Mouse (Mus musculus) 416B (cell line): ENCODE measurements around the gene AC161166.1.

Source experiments
- DNase-seq: peaks from one replicate; pipeline ENCODE4 v3.0.0; 2011; ENCODE audit warnings: low read depth

AC161166.1 gene

GRCm38 (mm10) chr7:24512355-24512754 lies at the start of gene AC161166.1:
AC161166.1 (minus strand) TSS chr7:24512455.
- no peak for DNase-seq

DNA sequence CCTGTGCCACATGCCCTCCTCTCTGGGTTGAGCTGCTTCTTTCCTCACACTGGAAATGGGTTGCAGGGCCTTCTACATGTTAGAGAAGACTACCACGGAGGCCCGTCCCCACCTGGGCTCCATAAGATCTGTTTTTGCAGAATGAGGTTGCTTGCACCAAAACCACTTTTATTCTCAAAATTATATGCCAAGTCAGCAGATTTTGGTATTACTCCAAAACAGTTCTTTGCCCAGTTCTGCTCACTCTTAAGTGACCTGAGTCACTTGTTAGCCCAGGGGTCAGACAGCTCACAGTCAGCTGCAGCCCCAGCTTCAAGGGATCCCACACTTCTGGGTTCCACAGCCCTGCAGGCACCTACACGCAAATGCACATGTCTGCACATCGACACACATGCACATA lies 49.2 kb upstream of the AC161166.1 start:
- no peak for DNase-seq

DNA sequence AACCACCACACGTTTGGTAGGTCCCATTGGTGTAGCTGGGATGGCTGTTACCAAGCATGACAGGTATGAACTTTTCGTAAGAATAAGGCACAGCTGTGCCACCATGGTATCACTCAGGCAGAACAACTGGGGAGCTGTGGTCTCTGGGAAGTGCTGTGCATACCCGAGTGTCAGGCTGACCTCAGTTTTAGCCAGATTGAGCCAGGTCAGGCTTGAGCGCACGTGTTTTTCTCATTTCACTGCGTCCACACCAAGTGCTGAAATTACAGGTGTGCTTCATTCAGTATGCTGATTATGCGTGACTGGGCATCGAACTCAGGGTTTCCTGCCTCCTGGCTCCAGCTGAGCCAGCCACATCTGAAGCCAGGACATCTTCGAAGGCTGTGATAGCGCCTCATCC lies 43.5 kb upstream of the AC161166.1 start:
- DNase-seq: no peak

- no peak for DNase-seq
Measured at GRCm38 (mm10) chr7:24551985-24552759, 39.9 kb upstream of the AC161166.1 start.

DNA sequence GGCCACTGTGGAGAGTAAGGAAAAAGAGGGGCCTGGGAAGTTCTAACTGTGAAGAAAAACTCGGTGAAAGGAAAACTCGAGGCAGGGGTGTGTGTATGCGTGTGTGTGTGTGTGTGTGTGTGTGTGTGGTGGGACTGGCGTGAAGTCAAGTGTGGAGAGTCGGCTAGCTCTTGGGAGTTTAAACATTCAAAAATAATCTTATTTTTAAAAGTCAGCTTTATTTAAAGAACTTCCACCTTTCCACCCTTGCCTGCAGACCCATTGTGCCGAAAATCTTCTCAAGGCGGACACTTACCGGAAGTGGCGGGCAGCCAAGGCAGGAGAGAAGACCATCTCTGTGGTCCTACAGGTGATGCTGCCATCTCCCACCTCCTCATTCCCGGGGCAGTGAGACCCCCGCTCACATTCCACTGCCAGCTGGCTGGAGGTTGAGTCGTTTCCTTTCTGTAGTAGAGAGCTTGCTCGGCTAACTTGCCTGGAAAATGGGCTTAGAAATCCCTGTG lies 35.3 kb upstream of the AC161166.1 start:
- DNase-seq: no peak

GRCm38 (mm10) chr7:24546634-24547389 lies 34.6 kb upstream of the AC161166.1 start:
- peak; percentile 99 for DNase-seq

DNA sequence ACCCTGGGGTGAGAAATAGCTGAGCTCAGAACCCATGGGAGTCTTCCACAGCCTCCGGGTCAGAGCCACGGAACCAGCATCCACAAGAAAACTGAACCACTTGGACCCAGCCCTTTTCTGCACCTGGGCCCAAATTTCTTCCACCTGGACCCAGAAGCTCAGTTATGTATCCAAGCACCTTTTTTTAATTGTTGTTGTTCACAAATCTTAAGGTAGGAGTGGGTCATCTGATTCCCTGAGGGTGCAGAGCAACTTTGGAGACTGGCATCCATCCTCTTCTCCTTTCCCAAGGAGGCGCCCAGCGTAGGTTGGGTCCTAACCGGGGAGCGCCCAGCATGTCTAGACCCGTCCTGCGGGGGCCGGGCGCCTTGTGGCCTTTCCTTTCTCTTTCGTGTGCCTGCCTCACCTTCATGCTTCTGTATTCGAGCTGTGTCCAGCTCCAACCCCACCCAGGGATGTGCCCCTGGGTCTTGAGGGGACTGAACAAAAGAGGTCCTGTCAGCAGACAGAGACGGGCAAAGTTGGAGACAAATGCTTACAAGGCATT lies 33.9 kb upstream of the AC161166.1 start, which contains the start of the genes Pinlyp and Xrcc1:
Gene Pinlyp (minus strand): TSS at position 51 of the 547 bp plus-strand sequence.
Gene Xrcc1 (plus strand): TSS at position 222 of the 547 bp plus-strand sequence.
- no peak for DNase-seq

DNA sequence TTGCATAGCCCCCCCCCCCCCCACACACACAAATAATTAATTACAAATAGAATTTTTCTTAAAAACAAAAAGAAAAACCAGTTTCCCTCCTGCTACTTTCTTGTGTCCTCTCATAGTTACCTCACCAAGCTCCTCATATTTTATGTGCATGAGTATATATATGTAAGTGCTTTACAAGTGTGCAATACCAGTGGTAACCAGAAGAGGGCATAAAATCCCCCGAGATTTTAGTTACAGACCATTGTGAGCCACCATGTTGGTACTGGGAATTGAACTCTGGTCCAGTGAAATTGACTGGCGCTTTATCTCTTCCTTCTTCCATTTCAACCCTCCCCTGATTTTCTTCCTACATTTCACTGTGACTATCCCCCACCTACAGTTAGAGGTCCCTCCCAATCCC lies 32.3 kb upstream of the AC161166.1 start:
- DNase-seq: peak; percentile 51

GRCm38 (mm10) chr7:24539686-24540085 lies 27.4 kb upstream of the AC161166.1 start:
- no peak for DNase-seq

- peak; percentile 28 for DNase-seq
Measured at GRCm38 (mm10) chr7:24538701-24539100, 26.4 kb upstream of the AC161166.1 start.

DNA sequence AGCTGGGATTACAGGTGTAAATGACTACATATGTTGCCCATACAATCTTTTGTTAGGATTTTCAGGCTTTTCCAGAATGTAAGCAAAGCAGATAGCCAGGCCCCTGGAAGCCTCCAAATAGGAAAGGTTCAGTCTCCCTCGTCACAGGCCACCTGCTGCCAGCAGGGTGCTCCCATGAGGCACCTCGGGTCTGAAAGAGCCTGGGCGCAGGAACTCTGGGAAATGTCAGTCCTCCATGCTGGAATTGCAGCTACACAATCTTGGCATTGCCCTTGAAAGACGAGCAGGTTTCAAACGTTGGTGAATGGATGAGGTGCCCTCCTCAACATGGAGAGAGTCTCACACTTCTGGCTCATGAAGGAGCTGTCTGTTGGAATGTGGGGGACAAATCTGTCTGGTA lies 25.9 kb upstream of the AC161166.1 start:
- DNase-seq: no peak

GRCm38 (mm10) chr7:24537591-24537990 lies 25.3 kb upstream of the AC161166.1 start:
- DNase-seq: no peak

DNA sequence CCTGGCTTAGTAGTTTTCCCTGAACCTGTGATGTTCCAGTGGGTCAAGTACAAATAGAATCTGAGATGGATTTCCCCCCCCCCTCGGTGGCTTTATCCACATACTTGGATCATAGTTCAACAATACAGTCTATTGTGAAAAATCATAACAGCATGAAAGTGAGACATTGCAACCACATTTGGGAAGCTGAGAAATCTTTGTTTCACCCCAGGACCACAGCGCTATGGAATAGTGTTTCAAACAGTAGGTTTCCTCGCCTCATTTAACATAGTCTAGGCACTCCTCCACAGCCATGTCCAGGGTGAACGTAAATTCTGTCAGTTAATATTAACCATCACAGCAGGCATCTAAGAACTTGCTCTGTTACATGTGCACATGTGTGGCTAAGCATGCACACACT lies 24.8 kb upstream of the AC161166.1 start:
- no peak for DNase-seq

- DNase-seq: no peak
Measured at GRCm38 (mm10) chr7:24534301-24534700, 22.0 kb upstream of the AC161166.1 start.

DNA sequence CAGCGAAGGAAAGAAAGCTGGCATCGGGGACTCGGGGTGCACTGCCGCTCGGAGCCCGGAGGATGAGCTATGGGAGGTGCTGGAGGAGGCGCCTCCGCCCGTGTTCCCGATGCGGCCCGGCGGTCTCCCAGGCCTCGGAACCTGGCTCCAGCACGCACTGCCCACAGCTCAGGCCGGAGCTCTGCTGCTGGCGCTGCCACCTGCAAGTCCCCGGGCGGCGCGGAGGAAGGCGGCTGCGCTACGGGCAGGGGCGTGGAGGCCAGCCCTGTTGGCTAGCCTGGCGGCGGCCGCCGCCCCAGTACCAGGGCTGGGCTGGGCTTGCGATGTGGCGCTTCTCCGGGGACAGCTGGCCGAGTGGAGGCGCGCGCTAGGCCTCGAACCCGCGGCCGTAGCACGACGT lies 21.6 kb upstream of the AC161166.1 start:
- no peak for DNase-seq

GRCm38 (mm10) chr7:24533031-24533571 lies 20.8 kb upstream of the AC161166.1 start:
- DNase-seq: no peak

- peak; percentile 77 for DNase-seq
Measured at GRCm38 (mm10) chr7:24531211-24531971, 19.1 kb upstream of the AC161166.1 start.

DNA sequence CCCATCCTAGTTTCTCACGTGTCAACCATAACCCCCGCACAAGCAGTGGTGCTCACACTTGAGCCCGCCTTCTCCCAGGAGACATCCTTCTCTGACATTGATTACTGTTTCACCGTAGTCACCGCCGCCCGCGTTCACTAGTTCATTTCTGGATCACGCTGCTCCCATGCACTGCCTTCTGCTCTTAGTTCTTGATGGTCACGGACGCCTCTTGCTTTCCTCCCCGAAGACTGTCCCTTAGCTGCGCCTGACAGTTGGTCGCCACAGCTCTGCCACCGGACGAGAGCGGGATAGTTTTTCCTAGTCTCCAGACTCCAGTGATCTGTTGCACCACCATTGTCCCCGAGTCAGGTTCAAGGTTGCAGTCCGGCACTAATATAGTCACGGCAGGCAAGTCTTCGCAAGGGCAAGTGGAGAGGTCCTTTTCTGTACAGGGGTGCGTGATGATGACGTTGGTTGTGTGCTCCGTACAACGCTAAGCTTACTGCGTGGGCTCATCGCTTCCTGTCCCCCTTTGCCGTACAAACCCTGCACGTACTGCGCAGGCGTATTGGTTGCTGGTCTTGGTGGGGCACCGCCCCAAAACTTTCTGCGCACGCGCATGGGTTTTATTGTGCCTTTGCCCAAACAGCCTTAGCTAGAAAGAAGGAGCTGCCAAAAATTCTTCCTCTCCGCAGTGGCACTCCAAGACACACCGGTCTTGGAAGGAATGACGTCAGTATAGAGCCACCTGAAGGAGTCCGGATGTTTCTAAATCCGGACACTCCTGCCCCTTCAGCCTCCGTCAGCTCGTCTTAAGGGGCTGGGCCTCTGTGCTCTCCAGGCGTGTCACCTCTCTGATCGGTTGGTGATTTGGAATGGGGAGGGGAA lies 18.0 kb upstream of the AC161166.1 start, which contains the start of gene Irgq:
Gene Irgq (plus strand): TSS at position 628 of the 870 bp plus-strand sequence.
- peak; percentile 100 for DNase-seq

DNA sequence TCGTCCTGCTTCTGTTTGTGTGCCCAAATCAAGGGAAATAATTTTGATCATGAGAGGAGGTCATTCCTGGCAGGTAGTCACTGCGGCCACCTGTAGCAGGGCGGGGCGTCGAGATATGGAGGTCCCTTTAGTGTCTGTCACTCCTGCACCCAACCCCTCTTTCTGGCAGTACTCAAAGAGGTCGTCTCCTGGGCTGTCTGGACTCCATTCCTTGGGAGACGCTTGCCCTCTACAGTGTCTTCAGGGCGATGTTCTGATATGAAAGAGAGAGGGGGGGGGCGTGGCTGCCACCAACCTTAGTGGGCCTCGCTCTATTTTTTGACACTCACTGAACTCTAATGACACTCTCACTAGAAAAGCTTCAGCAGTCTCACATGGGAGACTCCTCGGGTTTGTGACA lies 17.3 kb upstream of the AC161166.1 start:
- peak; percentile 39 for DNase-seq

DNA sequence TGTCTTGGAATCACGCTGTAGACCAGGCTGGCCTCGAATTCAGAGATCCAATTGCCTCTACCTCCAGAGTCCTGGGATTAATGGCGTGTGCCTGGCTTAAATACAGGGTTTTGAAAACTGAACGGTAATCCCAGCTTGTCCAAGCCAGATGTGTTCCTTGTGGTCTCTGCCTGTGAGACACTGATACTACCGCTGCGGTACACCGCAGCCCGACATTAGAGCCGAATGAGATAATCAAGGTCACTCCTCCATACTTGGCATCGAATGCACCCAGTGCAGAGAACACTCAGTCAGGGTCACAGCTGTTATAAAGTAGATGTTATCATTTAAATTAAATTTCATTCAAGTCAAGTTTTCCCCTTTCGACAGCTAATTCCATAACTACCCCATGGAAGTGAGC lies 16.6 kb upstream of the AC161166.1 start:
- peak; percentile 51 for DNase-seq
